Mouse (Mus musculus) lung, adult 2 months (tissue): ENCODE results near the gene Tax1bp1.

Experiments
- CTCF ChIP-seq: fragments of 200-500 bp; IDR thresholded peaks from 2 replicates; pipeline ENCODE4 v1.5.1; 2011; ENCODE audit warnings: mild to moderate bottlenecking, low read length, control low read depth; ENCODE audit not compliant: insufficient read depth
- POLR2A ChIP-seq: fragments of 200-500 bp; IDR thresholded peaks from 2 replicates; pipeline ENCODE4 v1.6.1; 2011; ENCODE audit warnings: low read depth, mild to moderate bottlenecking, control low read depth, low read length, borderline replicate concordance; ENCODE audit errors: extremely low read depth

DNA sequence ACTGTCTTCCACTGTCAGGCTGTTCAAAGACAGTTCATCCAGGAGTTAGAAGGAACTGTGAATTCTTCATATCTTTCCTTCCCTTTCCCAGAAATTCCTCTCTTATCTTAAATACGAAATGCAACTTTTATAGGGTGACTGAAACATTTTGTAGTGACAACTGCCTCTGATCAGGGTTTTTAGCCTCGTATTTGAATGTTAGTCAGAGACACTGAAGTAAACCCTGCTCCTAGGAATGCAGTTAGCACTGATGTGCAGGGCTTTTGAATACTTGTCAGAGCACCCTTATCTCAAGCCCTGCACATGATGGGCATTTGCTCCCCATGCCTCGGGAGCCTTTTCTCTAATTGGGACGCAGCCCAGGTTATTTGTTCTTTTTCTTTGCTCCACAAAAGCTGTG is 16.8 kb downstream of the Tax1bp1 start:
- TF ChIP-seq CTCF (no peak), POLR2A (no peak)
